ENCODE assay signal across 9 mouse cellular contexts in genomic region chr13:98496917-98497870, GRCm38 (mm10). TPM values are rescaled to one million over a fixed set of nuclear protein-coding genes. Genes with fewer than 3 reads are reported as not detected.
A peak's percentile ranks its signal among the peaks of the same experiment; 100 is the strongest.
DNase-seq lines count a peak whose midpoint lies in the region; ATAC-seq lines count a peak whose summit lies in the region.
"Had no signal": no experiment of that assay in that cellular context is flagged by ENCODE, and none has a peak within 500 bp of the region (broad histone marks: within the 10 kb centered on the region; RNA-seq: fewer than 3 reads in every experiment).

No protein-coding gene starts in this region.

- WGBS in forebrain, embryonic 16.5 days, result 9% methylated on average over 16 of the region's 16 CpGs
- 25% methylated on average over 16 of the region's 16 CpGs for WGBS in limb, embryonic 13.5 days

- H3K36me3 ChIP-seq in forebrain, embryonic 16.5 days (ENCODE audit: control insufficient read depth, insufficient read depth), result no peaks in the 10 kb centered on the region
- no peaks in the 10 kb centered on the region for H3K36me3 ChIP-seq in limb, embryonic 13.5 days
- H3K36me3 ChIP-seq: stomach, embryonic 15.5 days had no signal

- DNase-seq in lung, postnatal 14 days, result peak; percentile 37
- no peak for DNase-seq in lung, postnatal 25 days (ENCODE audit: low spot score)
- DNase-seq in adrenal gland, postnatal 10 days, result peak; percentile 61
- DNase-seq in thymus, postnatal 10 days (ENCODE audit: low spot score in 2 of 2), result no peak
- DNase-seq in urinary bladder, adult 2 months (ENCODE audit: low spot score), result no peak

- peak; percentile 81 for ATAC-seq in forebrain, embryonic 16.5 days
- peak; percentile 48; the same call in 1 of the 2 replicates for ATAC-seq in limb, embryonic 13.5 days (ENCODE audit: low FRiP score, low read depth)
- ATAC-seq in granulocyte monocyte progenitor cell, adult 5-6 weeks (replicated peaks; ENCODE audit: poor library complexity, severe bottlenecking), result no peak

- H3K9ac ChIP-seq in forebrain, embryonic 16.5 days (replicated peaks; ENCODE audit: low read depth, low read length), result no peak overlapping the region
- H3K9ac ChIP-seq in limb, embryonic 13.5 days, result no peak overlapping the region
- H3K9ac ChIP-seq: stomach, embryonic 15.5 days had no signal

- H3K9me3 ChIP-seq in forebrain, embryonic 16.5 days (ENCODE audit: control insufficient read depth, low read length), result no peaks in the 10 kb centered on the region
- H3K9me3 ChIP-seq in limb, embryonic 13.5 days, result no peaks in the 10 kb centered on the region; the same call in 1 of the 2 replicates
- H3K9me3 ChIP-seq: stomach, embryonic 15.5 days had no signal

- H3K4me2 ChIP-seq in forebrain, embryonic 16.5 days (ENCODE audit: low read length), result no peak overlapping the region
- peak overlapping the region; percentile 23 for H3K4me2 ChIP-seq in limb, embryonic 13.5 days (replicated peaks)
- H3K4me2 ChIP-seq: stomach, embryonic 15.5 days had no signal

- peaks cover 12% of the 10 kb centered on the region for H3K4me1 ChIP-seq in forebrain, embryonic 16.5 days (replicated peaks; ENCODE audit: control insufficient read depth, insufficient read depth, low read length)
- H3K4me1 ChIP-seq in limb, embryonic 13.5 days, result peaks cover 28% of the 10 kb centered on the region
- H3K4me1 ChIP-seq: stomach, embryonic 15.5 days had no signal

- H3K4me3 ChIP-seq in forebrain, embryonic 16.5 days (replicated peaks; ENCODE audit: low read length), result no peak overlapping the region
- no peak overlapping the region for H3K4me3 ChIP-seq in limb, embryonic 13.5 days
- H3K4me3 ChIP-seq: stomach, embryonic 15.5 days had no signal

- H3K27ac ChIP-seq in forebrain, embryonic 16.5 days (ENCODE audit: low read length), result no peak overlapping the region
- no peak overlapping the region for H3K27ac ChIP-seq in limb, embryonic 13.5 days
- H3K27ac ChIP-seq: stomach, embryonic 15.5 days had no signal

- H3K27me3 ChIP-seq in forebrain, embryonic 16.5 days (replicated peaks; ENCODE audit: control insufficient read depth, insufficient read depth, low read length), result peaks cover 47% of the 10 kb centered on the region
- H3K27me3 ChIP-seq in limb, embryonic 13.5 days, result peaks cover 63% of the 10 kb centered on the region

RNA-seq across cellular contexts. Expression of gene Gm10320, which starts 5.4 kb away (rescaled TPM):
- under 1 TPM in 1 of 2 experiments, not detected in 1; 0.75 TPM for total RNA-seq in adrenal gland, postnatal 10 days (2021)
- 0.60 and 1.3 TPM in 2 replicates for polyA plus RNA-seq in forebrain, embryonic 16.5 days (2015; fragmentation: Nextera tagmentation; extraction: Ambion mirVana)
- polyA plus RNA-seq in limb, embryonic 13.5 days (2015; fragmentation: Nextera tagmentation; extraction: Ambion mirVana), result 1.8 and 3.4 TPM in 2 replicates
- 1.1 and 2.1 TPM in 2 replicates for polyA plus RNA-seq in urinary bladder, adult 2 months (2012; rRNA removed)
- 2.2 and 5.0 TPM in 2 replicates for total RNA-seq in granulocyte monocyte progenitor cell, adult 5-6 weeks (2014; fragmentation: Nextera tagmentation)
- 2.2 and 3.5 TPM in 2 replicates for total RNA-seq in granulocyte monocyte progenitor cell, adult 5-6 weeks (2017)

Comparison
In these comparisons a context has a peak if more than half of its experiments do, and no peak if none do; other contexts are left out.
1. DNase-seq: peak in lung, postnatal 14 days (single experiment) and adrenal gland, postnatal 10 days (single experiment); none in lung, postnatal 25 days (single experiment), thymus, postnatal 10 days (0 of 2) and urinary bladder, adult 2 months (single experiment).